Mouse (Mus musculus) MN1 (cell line): Measurements from ENCODE around the gene Tsc22d1.

Experiments
- DNase-seq: peaks from one replicate; pipeline ENCODE4 v3.0.0-alpha.2; 2016; ENCODE audit warnings: low spot score

Tsc22d1 gene

GRCm38 (mm10) chr14:76487609-76488008 is 72.8 kb downstream of the Tsc22d1 start:
- no peak for DNase-seq

- no peak for DNase-seq
Measured at GRCm38 (mm10) chr14:76488101-76489044, 73.6 kb downstream of the Tsc22d1 start.

GRCm38 (mm10) chr14:76489128-76489527 is 74.4 kb downstream of the Tsc22d1 start:
- DNase-seq: no peak

- DNase-seq: no peak
Measured at GRCm38 (mm10) chr14:76495022-76495421, 80.3 kb downstream of the Tsc22d1 start.

- no peak for DNase-seq
Measured at GRCm38 (mm10) chr14:76497187-76497586, 82.4 kb downstream of the Tsc22d1 start.

GRCm38 (mm10) chr14:76498210-76498609 is 83.4 kb downstream of the Tsc22d1 start:
- DNase-seq: no peak

GRCm38 (mm10) chr14:76499492-76499891 is 84.7 kb downstream of the Tsc22d1 start:
- DNase-seq: no peak

GRCm38 (mm10) chr14:76500036-76500435 is 85.3 kb downstream of the Tsc22d1 start:
- DNase-seq: no peak

- peak; percentile 85 for DNase-seq
Measured at GRCm38 (mm10) chr14:76503231-76503851, 88.6 kb downstream of the Tsc22d1 start.

GRCm38 (mm10) chr14:76504121-76504737 is 89.5 kb downstream of the Tsc22d1 start:
- DNase-seq: peak; percentile 93

GRCm38 (mm10) chr14:76505101-76505438 is 90.3 kb downstream of the Tsc22d1 start:
- DNase-seq: peak; percentile 19

- DNase-seq: peak; percentile 97
Measured at GRCm38 (mm10) chr14:76505439-76506220, 90.9 kb downstream of the Tsc22d1 start.

GRCm38 (mm10) chr14:76506425-76507205 is 91.9 kb downstream of the Tsc22d1 start:
- DNase-seq: peak; percentile 20

GRCm38 (mm10) chr14:76507357-76507756 is 92.6 kb downstream of the Tsc22d1 start:
- DNase-seq: no peak

- no peak for DNase-seq
Measured at GRCm38 (mm10) chr14:76507804-76508500, 93.2 kb downstream of the Tsc22d1 start.

- DNase-seq: no peak
Measured at GRCm38 (mm10) chr14:76508701-76509100, 93.9 kb downstream of the Tsc22d1 start.

GRCm38 (mm10) chr14:76511971-76512370 is 97.2 kb downstream of the Tsc22d1 start:
- DNase-seq: no peak

GRCm38 (mm10) chr14:76513395-76514049 is 98.8 kb downstream of the Tsc22d1 start:
- no peak for DNase-seq

- no peak for DNase-seq
Measured at GRCm38 (mm10) chr14:76514050-76514585, 99.4 kb downstream of the Tsc22d1 start.

- no peak for DNase-seq
Measured at GRCm38 (mm10) chr14:76515620-76516019, 100.9 kb downstream of the Tsc22d1 start.
